Mouse (Mus musculus) hindbrain, postnatal 0 days (tissue): ENCODE results near the gene Cln5. TPM values are rescaled to one million over a fixed set of nuclear protein-coding genes. Genes with fewer than 3 reads are reported as not detected.
A peak's percentile ranks its signal among the peaks of the same experiment; 100 is the strongest.

Experiments used
- ATAC-seq: fragments of 200-750 bp; cut with Nextera tagmentation; 2 replicates; pipeline ENCODE4 v1.8.0; 2017; ENCODE audit warnings: mild to moderate bottlenecking, moderate TSS enrichment, moderate library complexity
- DNase-seq: peaks from one replicate; pipeline ENCODE4 v3.0.0-alpha.2; 2015; ENCODE audit warnings: low spot score
- H3K27ac ChIP-seq: fragments of 300-500 bp; sonication (generic); 2 replicates; pipeline ENCODE4 v1.5.1; 2014; ENCODE audit warnings: mild to moderate bottlenecking
- H3K27me3 ChIP-seq: fragments of 300-500 bp; sonication (generic); 2 replicates; pipeline ENCODE4 v1.6.1; 2014; ENCODE audit warnings: low read length, mixed read lengths; ENCODE audit not compliant: insufficient read depth
- H3K36me3 ChIP-seq: fragments of 300-500 bp; sonication (generic); 2 replicates; pipeline ENCODE4 v1.6.1; 2014; ENCODE audit warnings: low read length, mixed read lengths; ENCODE audit not compliant: insufficient read depth
- H3K4me1 ChIP-seq: fragments of 300-500 bp; sonication (generic); 2 replicates; pipeline ENCODE4 v1.6.1; 2014; ENCODE audit warnings: antibody characterized with exemption, low read length, mixed read lengths; ENCODE audit not compliant: insufficient read depth
- H3K4me2 ChIP-seq: fragments of 300-500 bp; sonication (generic); 2 replicates; pipeline ENCODE4 v1.6.1; 2014; ENCODE audit warnings: low read depth, mild to moderate bottlenecking, low read length, moderate library complexity, mixed read lengths
- H3K4me3 ChIP-seq: fragments of 300-500 bp; sonication (generic); 2 replicates; pipeline ENCODE4 v1.5.1; 2014; ENCODE audit warnings: low read length
- H3K9ac ChIP-seq: fragments of 300-500 bp; sonication (generic); replicated peaks from 2 replicates; pipeline ENCODE4 v1.6.1; 2014; ENCODE audit warnings: mild to moderate bottlenecking, low read length, moderate library complexity, mixed read lengths
- H3K9me3 ChIP-seq: fragments of 300-500 bp; sonication (generic); 2 replicates; pipeline ENCODE4 v1.6.1; 2016; ENCODE audit warnings: low read length, mixed read lengths
- CTCF ChIP-seq: IDR thresholded peaks from 2 replicates; pipeline ENCODE4 v1.5.1; 2016; ENCODE audit warnings: antibody characterized with exemption, control low read depth, low read depth
- WGBS: fragments of 180-500 bp; shearing (Covaris S2); extraction: QIAGEN DNeasy Blood & Tissue Kit; methylation state at CpG from one replicate; pipeline ENCODE4 v1.1.7; 2014; 5-methylcytosine and 5-hydroxymethylcytosine counted together
- polyA plus RNA-seq: library from polyadenylated mRNA; unstranded; fragments of >200 nt; fragmentation: Nextera tagmentation; extraction: Ambion mirVana; gene quantifications from 2 replicates; pipeline ENCODE4 v1.2.1, GENCODE M21; 2015
- total RNA-seq: library from RNA; depleted of rRNA; stranded (reverse); fragments of >200 nt; gene quantifications from 2 replicates; pipeline ENCODE4 v1.2.3, GENCODE M21; 2014

Cln5 gene
- total and polyA plus RNA-seq, 2 experiments from 2014 or later: 11.8 to 14.5 TPM

GRCm38 (mm10) chr14:103065294-103066167, 4.5 kb upstream of the Cln5 start:
- no peak overlapping the region for H3K4me2 ChIP-seq
- 11% methylated on average over 10 of the region's 10 CpGs for WGBS

GRCm38 (mm10) chr14:103069465-103069863, 552 bp upstream of the Cln5 start:
- no peak for DNase-seq
- ATAC-seq: no peak
- H3K4me1 ChIP-seq: peaks cover 3% of the 10 kb centered on the region; the same call in 1 of the 2 replicates
- 10% methylated on average over 12 of the region's 12 CpGs for WGBS
- H3K27ac ChIP-seq: peak overlapping the region; percentile 82
- peak overlapping the region; percentile 96 for H3K4me2 ChIP-seq
- peak overlapping the region; percentile 61 for H3K9ac ChIP-seq
- peak overlapping the region; percentile 52 for H3K4me3 ChIP-seq
- TF ChIP-seq CTCF: no peak
- no peaks in the 10 kb centered on the region for H3K27me3 ChIP-seq
- 0 out of 2 replicates have a peak, but pooled peaks cover under 1% of the 10 kb centered on the region for H3K36me3 ChIP-seq
- no peaks in the 10 kb centered on the region for H3K9me3 ChIP-seq

More at GRCm38 (mm10) chr14:103065294-103066167, 4.5 kb upstream of the Cln5 start:
- Histone ChIP-seq H3K4me3 (no peak overlapping the region), H3K27me3 (no peaks in the 10 kb centered on the region), H3K27ac (no peak overlapping the region), H3K9me3 (no peaks in the 10 kb centered on the region), H3K9ac (no peak overlapping the region), H3K4me1 (peaks cover 3% of the 10 kb centered on the region; the same call in 1 of the 2 replicates), H3K36me3 (no peaks in the 10 kb centered on the region)
- ATAC-seq (no peak), DNase-seq (peak; percentile 84)
- peak; percentile 73 for TF ChIP-seq CTCF

- peak overlapping the region; percentile 96 for H3K4me2 ChIP-seq
- peak overlapping the region; percentile 61 for H3K9ac ChIP-seq
- H3K4me1 ChIP-seq: peaks cover 3% of the 10 kb centered on the region; the same call in 1 of the 2 replicates
- no peak for ATAC-seq
- no peak for DNase-seq
- 4% methylated on average over 10 of the region's 10 CpGs for WGBS
- H3K4me3 ChIP-seq: peak overlapping the region; percentile 52
- H3K9me3 ChIP-seq: no peaks in the 10 kb centered on the region
- no peaks in the 10 kb centered on the region for H3K27me3 ChIP-seq
- TF ChIP-seq CTCF: no peak
- peak overlapping the region; percentile 82; the same call in 1 of the 2 replicates for H3K27ac ChIP-seq
- peaks cover 4% of the 10 kb centered on the region; the same call in 1 of the 2 replicates for H3K36me3 ChIP-seq
Observed at GRCm38 (mm10) chr14:103070790-103071189, 774 bp downstream of the Cln5 start.

GRCm38 (mm10) chr14:103071471-103071870, 1.5 kb downstream of the Cln5 start:
- Histone ChIP-seq H3K4me3 (no peak overlapping the region), H3K36me3 (peaks cover 4% of the 10 kb centered on the region; the same call in 1 of the 2 replicates), H3K4me1 (peaks cover 3% of the 10 kb centered on the region; the same call in 1 of the 2 replicates), H3K4me2 (no peak overlapping the region), H3K27ac (no peak overlapping the region), H3K9ac (no peak overlapping the region), H3K27me3 (no peaks in the 10 kb centered on the region), H3K9me3 (no peaks in the 10 kb centered on the region)
- no peak for TF ChIP-seq CTCF
- 92% methylated on average over 12 of the region's 12 CpGs for WGBS
- DNase-seq (no peak), ATAC-seq (no peak)

GRCm38 (mm10) chr14:103072731-103073130, 2.7 kb downstream of the Cln5 start:
- no peak overlapping the region for H3K9ac ChIP-seq

GRCm38 (mm10) chr14:103073825-103074224, 3.8 kb downstream of the Cln5 start:
- Histone ChIP-seq H3K4me2 (no peak overlapping the region), H3K36me3 (peaks cover 4% of the 10 kb centered on the region; the same call in 1 of the 2 replicates), H3K27me3 (no peaks in the 10 kb centered on the region), H3K4me1 (peaks cover 3% of the 10 kb centered on the region; the same call in 1 of the 2 replicates), H3K9ac (no peak overlapping the region), H3K9me3 (no peaks in the 10 kb centered on the region), H3K27ac (no peak overlapping the region), H3K4me3 (no peak overlapping the region)
- no peak for DNase-seq
- ATAC-seq: no peak
- WGBS: 72% methylated on average over 8 of the region's 8 CpGs
- TF ChIP-seq CTCF: no peak

More at GRCm38 (mm10) chr14:103072731-103073130, 2.7 kb downstream of the Cln5 start:
- Histone ChIP-seq H3K4me3 (no peak overlapping the region), H3K4me1 (peaks cover 3% of the 10 kb centered on the region; the same call in 1 of the 2 replicates), H3K4me2 (no peak overlapping the region), H3K36me3 (peaks cover 4% of the 10 kb centered on the region; the same call in 1 of the 2 replicates), H3K9me3 (no peaks in the 10 kb centered on the region), H3K27me3 (no peaks in the 10 kb centered on the region), H3K27ac (no peak overlapping the region)
- DNase-seq (no peak), ATAC-seq (no peak)
- TF ChIP-seq CTCF: no peak
- 92% methylated on average over 4 of the region's 4 CpGs for WGBS

- H3K36me3 ChIP-seq: peaks cover 4% of the 10 kb centered on the region; the same call in 1 of the 2 replicates
- ATAC-seq: no peak
- no peak overlapping the region for H3K27ac ChIP-seq
- WGBS: 71% methylated on average over 7 of the region's 7 CpGs
- H3K9me3 ChIP-seq: no peaks in the 10 kb centered on the region
- TF ChIP-seq CTCF: no peak
- no peaks in the 10 kb centered on the region for H3K27me3 ChIP-seq
- H3K9ac ChIP-seq: no peak overlapping the region
- H3K4me2 ChIP-seq: no peak overlapping the region
- H3K4me3 ChIP-seq: no peak overlapping the region
- no peaks in the 10 kb centered on the region for H3K4me1 ChIP-seq
- DNase-seq: no peak
Observed at GRCm38 (mm10) chr14:103075166-103075565, 5.2 kb downstream of the Cln5 start.
